Mouse (Mus musculus): ENCODE measurements around the gene Muc5b. TPM values are rescaled to one million over a fixed set of nuclear protein-coding genes. Genes with fewer than 3 reads are reported as not detected.
"Not testable (repeated sequence)": the region's sequence is repeated elsewhere in the genome, so short reads cannot be mapped to it uniquely, and the experiment has no call there.

Muc5b gene
- under 0.01 TPM for polyA plus RNA-seq (2012; fragmentation: generic; extraction: Trizol)
- long read RNA-seq, experiment 1: 0 reads
- long read RNA-seq, experiment 2: 0 reads

DNA sequence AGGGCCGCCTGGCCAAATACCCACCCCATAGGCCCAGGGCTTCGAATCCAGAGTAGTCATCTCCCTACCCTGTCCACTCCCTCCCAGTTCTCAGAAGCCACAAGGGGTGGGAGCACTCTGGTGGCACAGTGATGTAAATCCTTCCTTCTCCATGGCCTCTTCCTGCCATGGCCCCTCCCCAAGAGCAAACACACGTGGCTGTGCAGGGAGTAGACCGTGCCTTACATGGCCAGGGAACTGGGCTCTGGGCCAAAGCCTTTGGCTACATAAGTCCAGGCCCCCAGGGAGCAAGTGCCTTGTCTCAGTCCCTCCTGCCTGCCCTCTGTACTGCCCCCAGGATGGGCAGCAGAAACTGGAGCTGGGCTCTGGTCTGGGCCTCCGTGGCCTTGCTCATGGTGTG lies at the start of gene Muc5b:
Muc5b (plus strand) TSS at position 292 of the 400 bp plus-strand sequence.
- no peak within 1 kb of the TSS for H3K4me3 ChIP-seq (ENCODE audit: insufficient read depth, poor library complexity, severe bottlenecking)
- TF ChIP-seq MYOD1 (IDR thresholded peaks at IDR 0.05; ENCODE audit: control insufficient read depth, insufficient read length, low read depth) (no peak), MYOG (IDR thresholded peaks at IDR 0.05; ENCODE audit: control insufficient read depth, extremely low read depth, insufficient read length) (no peak), FOSL1 (IDR thresholded peaks at IDR 0.05; ENCODE audit: insufficient read depth, low read length, poor library complexity, severe bottlenecking) (no peak), USF1 (IDR thresholded peaks at IDR 0.05; ENCODE audit: low read depth) (no peak), MAX (IDR thresholded peaks at IDR 0.05) (no peak), CTCF (IDR thresholded peaks at IDR 0.05; ENCODE audit: control insufficient read depth, insufficient read depth, insufficient read length) (no peak), CEBPB (IDR thresholded peaks at IDR 0.05; ENCODE audit: low read depth) (no peak)
- no peaks in the 10 kb centered on the region for H3K79me2 ChIP-seq (ENCODE audit: control insufficient read depth, insufficient read depth)
- no peak within 1 kb of the TSS for H3ac ChIP-seq (ENCODE audit: control insufficient read depth, insufficient read length, low read depth)
- H3K36me3 ChIP-seq (ENCODE audit: control insufficient read depth, insufficient read depth): no peaks in the 10 kb centered on the region
- no peaks in the 10 kb centered on the region for H3K79me3 ChIP-seq (ENCODE audit: low read depth)
- peaks cover 27% of the 10 kb centered on the region for H3K27me3 ChIP-seq (ENCODE audit: control insufficient read depth, insufficient read depth, insufficient read length)

DNA sequence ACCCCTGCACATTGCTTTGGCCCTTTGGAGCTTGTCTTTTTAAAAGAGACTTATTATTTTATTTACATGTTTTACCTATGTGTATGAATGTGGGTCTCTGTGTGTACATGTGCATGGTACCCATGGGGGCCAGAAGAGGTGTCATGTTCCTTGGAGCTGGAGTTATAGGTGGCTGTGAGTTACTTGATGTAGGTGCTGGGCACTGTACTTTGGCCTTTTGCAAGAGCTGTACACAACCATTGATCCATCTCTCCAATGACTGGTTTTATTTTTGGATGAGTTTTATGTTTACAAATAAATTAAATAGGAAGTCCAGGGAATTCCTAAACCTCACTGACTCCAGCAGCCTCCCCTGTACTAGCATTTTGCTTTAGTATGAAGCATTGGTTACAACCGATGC lies 44.6 kb upstream of the Muc5b start:
- no peak for TF ChIP-seq MYOG (IDR thresholded peaks at IDR 0.05; ENCODE audit: control insufficient read depth, extremely low read depth, insufficient read length)
- no peak for TF ChIP-seq CEBPB (IDR thresholded peaks at IDR 0.05; ENCODE audit: low read depth)
- H3K79me2 ChIP-seq (ENCODE audit: control insufficient read depth, insufficient read depth): no peaks in the 10 kb centered on the region
- no peak overlapping the region for H3K4me3 ChIP-seq (ENCODE audit: insufficient read depth, poor library complexity, severe bottlenecking)
- H3ac ChIP-seq (ENCODE audit: control insufficient read depth, insufficient read length, low read depth): no peak overlapping the region
- H3K79me3 ChIP-seq (ENCODE audit: low read depth): no peaks in the 10 kb centered on the region
- peaks cover 37% of the 10 kb centered on the region for H3K27me3 ChIP-seq (ENCODE audit: control insufficient read depth, insufficient read depth, insufficient read length)
- H3K36me3 ChIP-seq (ENCODE audit: control insufficient read depth, insufficient read depth): no peaks in the 10 kb centered on the region

DNA sequence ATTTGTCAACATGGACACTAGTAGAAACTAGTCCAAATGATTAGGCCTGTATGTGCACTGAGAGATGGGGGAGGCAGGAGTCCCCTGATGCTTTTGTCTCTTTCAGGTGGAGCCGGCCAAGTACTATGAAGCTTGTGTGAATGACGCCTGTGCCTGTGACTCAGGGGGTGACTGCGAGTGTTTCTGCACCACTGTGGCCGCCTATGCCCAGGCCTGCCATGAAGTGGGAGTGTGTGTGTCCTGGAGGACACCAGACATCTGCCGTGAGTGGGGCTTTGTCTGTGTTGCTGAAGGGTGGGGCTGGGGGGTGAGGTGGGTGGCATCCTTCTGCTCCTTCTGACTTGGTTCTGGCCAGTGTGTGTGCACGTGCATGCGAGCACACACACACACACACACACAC lies 35.7 kb upstream of the Muc5b start:
- H3K36me3 ChIP-seq (ENCODE audit: control insufficient read depth, insufficient read depth): no peaks in the 10 kb centered on the region
- H3K27me3 ChIP-seq (ENCODE audit: control insufficient read depth, insufficient read depth, insufficient read length): peaks cover 26% of the 10 kb centered on the region
- TF ChIP-seq FOSL1 (IDR thresholded peaks at IDR 0.05; ENCODE audit: insufficient read depth, low read length, poor library complexity, severe bottlenecking): no peak
- no peak for TF ChIP-seq MAX (IDR thresholded peaks at IDR 0.05)
- no peak for TF ChIP-seq MYOG (IDR thresholded peaks at IDR 0.05; ENCODE audit: control insufficient read depth, extremely low read depth, insufficient read length)
- TF ChIP-seq USF1 (IDR thresholded peaks at IDR 0.05; ENCODE audit: low read depth): no peak
- no peak for TF ChIP-seq MYOD1 (IDR thresholded peaks at IDR 0.05; ENCODE audit: control insufficient read depth, insufficient read length, low read depth)
- TF ChIP-seq CTCF (IDR thresholded peaks at IDR 0.05; ENCODE audit: control insufficient read depth, insufficient read depth, insufficient read length): no peak
- TF ChIP-seq CEBPB (IDR thresholded peaks at IDR 0.05; ENCODE audit: low read depth): no peak
- H3K4me3 ChIP-seq (ENCODE audit: insufficient read depth, poor library complexity, severe bottlenecking): no peak overlapping the region
- no peaks in the 10 kb centered on the region for H3K79me2 ChIP-seq (ENCODE audit: control insufficient read depth, insufficient read depth)
- no peak overlapping the region for H3ac ChIP-seq (ENCODE audit: control insufficient read depth, insufficient read length, low read depth)
- no peaks in the 10 kb centered on the region for H3K79me3 ChIP-seq (ENCODE audit: low read depth)

DNA sequence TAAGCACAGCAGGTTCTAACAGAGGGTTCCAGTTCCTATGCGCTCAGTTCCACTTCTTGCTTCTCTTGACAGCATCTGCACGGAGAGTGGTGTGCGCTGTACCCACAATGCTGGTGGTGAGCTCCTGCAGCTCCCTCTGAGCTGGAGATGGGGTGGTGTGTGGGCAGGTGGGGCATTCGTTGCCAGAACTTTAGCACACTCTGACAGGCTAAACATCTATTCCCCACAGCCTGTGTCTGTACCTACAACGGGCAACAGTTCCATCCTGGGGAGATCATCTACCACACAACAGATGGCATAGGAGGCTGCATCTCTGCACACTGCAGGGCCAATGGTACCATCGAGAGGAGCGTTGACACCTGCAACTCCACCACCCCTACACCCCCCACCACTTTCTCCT lies 33.5 kb upstream of the Muc5b start:
- Histone ChIP-seq H3K79me3 (ENCODE audit: low read depth) (no peaks in the 10 kb centered on the region), H3K36me3 (ENCODE audit: control insufficient read depth, insufficient read depth) (no peaks in the 10 kb centered on the region), H3K79me2 (ENCODE audit: control insufficient read depth, insufficient read depth) (no peaks in the 10 kb centered on the region), H3ac (ENCODE audit: control insufficient read depth, insufficient read length, low read depth) (no peak overlapping the region), H3K27me3 (ENCODE audit: control insufficient read depth, insufficient read depth, insufficient read length) (peaks cover 26% of the 10 kb centered on the region), H3K4me3 (ENCODE audit: insufficient read depth, poor library complexity, severe bottlenecking) (no peak overlapping the region)
- TF ChIP-seq USF1 (IDR thresholded peaks at IDR 0.05; ENCODE audit: low read depth) (no peak), FOSL1 (IDR thresholded peaks at IDR 0.05; ENCODE audit: insufficient read depth, low read length, poor library complexity, severe bottlenecking) (no peak), CEBPB (IDR thresholded peaks at IDR 0.05; ENCODE audit: low read depth) (no peak), MAX (IDR thresholded peaks at IDR 0.05) (no peak), MYOD1 (IDR thresholded peaks at IDR 0.05; ENCODE audit: control insufficient read depth, insufficient read length, low read depth) (no peak), CTCF (IDR thresholded peaks at IDR 0.05; ENCODE audit: control insufficient read depth, insufficient read depth, insufficient read length) (no peak), MYOG (IDR thresholded peaks at IDR 0.05; ENCODE audit: control insufficient read depth, extremely low read depth, insufficient read length) (no peak)

GRCm38 (mm10) chr7:141807823-141808222 lies 31.0 kb upstream of the Muc5b start:
- H3K79me3 ChIP-seq (ENCODE audit: low read depth); H3K79me2 ChIP-seq (ENCODE audit: control insufficient read depth, insufficient read depth); H3ac ChIP-seq (ENCODE audit: control insufficient read depth, insufficient read length, low read depth); H3K4me3 ChIP-seq (ENCODE audit: insufficient read depth, poor library complexity, severe bottlenecking); H3K36me3 ChIP-seq (ENCODE audit: control insufficient read depth, insufficient read depth): not testable (repeated sequence)
- peaks cover 28% of the 10 kb centered on the region for H3K27me3 ChIP-seq (ENCODE audit: control insufficient read depth, insufficient read depth, insufficient read length)

DNA sequence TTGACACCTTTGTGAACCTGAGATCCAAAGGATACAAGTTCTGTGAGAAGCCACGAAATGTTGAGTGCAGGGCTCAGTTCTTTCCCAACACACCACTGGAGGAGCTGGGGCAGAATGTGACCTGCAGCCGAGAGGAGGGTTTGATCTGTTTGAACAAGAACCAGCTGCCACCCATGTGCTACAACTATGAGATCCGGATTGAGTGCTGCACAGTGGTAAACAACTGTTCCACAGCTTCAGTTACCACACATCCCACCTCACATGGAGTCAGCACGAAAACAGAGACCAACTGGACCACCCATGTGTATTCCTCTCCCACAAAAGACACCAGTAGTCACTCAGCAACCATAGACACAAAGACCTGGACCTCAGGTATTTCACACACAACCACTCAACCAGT lies 28.9 kb upstream of the Muc5b start:
- H3K27me3 ChIP-seq (ENCODE audit: control insufficient read depth, insufficient read depth, insufficient read length): peaks cover 21% of the 10 kb centered on the region
- not testable (repeated sequence) for H3K79me3 ChIP-seq (ENCODE audit: low read depth); H3ac ChIP-seq (ENCODE audit: control insufficient read depth, insufficient read length, low read depth); H3K36me3 ChIP-seq (ENCODE audit: control insufficient read depth, insufficient read depth); H3K79me2 ChIP-seq (ENCODE audit: control insufficient read depth, insufficient read depth); H3K4me3 ChIP-seq (ENCODE audit: insufficient read depth, poor library complexity, severe bottlenecking)
